Mouse (Mus musculus) ovary, postnatal 14 days (tissue): Measurements from ENCODE around the gene Amph.
A peak's percentile ranks its signal among the peaks of the same experiment; 100 is the strongest.

ENCODE experiments used
- DNase-seq: peaks from one replicate; pipeline ENCODE4 v3.0.0; 2022; ENCODE audit warnings: low spot score

Gene Amph

DNA sequence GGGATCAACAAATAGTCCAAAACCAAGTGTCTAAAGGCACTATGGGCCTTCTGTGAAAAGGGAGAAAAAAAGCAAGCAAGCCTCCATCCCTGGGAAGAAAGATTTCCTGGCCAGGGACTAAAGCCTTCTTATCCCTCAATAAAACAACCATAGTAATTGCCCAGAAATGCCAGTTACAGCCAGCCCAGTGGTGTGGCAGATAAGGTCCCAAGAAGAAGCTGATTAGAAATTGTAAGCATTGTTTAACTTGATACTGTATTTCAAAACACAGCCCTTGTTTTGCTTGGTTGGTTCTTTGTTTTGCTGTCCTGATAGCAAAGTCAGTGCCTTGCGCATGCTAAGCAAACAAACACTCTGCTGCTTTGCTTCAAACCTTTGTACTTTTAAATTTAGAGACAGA, 191.8 kb downstream of the Amph start:
- no peak for DNase-seq

DNA sequence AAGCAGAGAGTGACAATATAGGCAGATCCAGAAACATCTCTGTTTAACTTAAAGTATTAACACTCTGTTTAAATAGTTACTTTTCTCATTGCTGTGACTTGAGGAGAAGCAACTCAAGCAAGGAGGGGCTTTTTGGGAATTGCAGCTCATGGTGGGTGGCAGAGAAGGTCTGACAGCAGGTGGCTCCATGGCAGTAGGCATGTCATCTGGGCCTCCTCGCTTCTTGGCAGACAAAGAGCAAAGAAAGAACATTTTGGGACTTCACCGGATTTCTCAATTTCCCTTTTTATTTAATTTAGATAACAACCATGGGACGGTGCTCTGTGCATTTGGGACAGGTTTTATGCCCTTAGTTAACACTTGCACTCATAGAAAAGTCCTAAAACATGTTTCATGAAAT, 195.8 kb downstream of the Amph start:
- DNase-seq = no peak

DNA sequence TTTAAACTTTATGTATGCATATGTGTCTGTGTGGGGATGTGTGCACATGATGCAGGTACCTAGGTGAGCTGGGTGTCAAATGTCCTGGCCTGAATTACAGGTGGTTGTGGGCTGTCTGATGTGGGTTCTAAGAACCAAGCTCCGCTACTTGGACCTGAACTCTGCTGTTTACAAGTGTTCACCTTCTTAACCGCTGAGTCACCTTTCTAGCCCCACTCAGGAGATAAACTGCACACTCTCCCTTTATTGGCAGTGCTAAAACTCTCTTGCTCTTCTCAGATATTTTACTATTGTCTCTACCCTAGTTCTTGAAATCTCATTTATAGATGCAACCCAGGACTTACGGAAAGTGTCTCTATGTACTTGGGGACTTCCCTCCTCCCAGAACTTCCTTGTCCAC, 199.5 kb downstream of the Amph start:
- no peak for DNase-seq

DNA sequence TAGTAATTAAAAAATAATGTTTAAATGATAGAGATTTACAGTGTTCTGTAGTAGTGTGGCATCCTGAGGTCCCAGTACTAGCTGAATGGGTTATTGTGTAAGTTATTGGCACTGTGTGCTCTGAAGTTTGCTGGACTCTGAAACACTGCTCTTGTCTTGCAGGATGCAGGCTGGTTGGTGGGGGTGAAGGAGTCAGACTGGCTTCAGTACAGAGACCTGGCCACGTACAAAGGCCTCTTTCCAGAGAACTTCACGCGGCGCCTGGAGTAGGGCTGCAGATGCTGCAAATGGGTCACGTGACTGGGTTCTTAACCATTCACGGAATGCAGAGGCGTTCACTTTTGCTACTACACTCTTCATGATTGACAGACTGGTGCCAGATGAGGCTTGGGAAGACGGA, 201.6 kb downstream of the Amph start:
- no peak for DNase-seq

DNA sequence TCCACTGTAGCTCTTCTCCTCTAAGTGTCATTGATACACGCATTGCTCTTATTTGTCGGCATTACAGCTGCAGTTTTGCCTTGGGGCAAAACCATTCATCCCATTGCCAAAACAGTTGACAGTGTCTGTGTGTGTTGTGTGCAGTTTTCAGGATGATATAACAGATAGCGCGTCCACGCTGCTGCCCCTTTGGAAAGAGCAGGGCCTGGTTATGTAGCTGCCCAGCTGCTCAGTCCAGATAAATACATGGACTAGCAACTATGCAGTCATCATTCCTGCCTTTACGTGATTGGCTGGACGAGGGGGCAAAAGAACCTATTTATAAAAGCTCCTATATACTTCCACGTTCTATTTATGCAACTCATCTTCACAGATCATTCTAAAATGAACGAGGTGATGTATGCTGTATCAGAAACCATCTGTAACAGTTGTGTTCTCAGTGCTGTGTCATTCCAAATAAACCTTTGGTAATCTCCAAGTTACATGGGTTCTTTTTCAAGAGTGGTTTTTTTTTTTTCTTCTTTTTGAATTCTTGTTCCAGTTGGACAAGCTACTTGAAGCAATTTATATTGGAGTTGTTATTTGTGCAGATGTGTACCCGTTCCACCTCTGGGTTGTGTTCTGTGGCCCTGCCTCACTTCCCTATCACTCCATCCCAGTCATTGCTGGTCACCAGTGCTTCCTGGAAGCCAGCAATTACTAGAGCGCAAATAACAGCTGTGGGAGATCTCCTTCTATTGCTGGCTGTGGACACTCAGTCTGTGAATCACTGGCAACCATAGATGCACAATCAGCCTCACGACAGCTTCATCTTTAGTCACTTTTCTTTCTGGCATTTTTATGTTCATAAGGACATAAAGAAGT, 202.7 kb downstream of the Amph start:
- DNase-seq = no peak

DNA sequence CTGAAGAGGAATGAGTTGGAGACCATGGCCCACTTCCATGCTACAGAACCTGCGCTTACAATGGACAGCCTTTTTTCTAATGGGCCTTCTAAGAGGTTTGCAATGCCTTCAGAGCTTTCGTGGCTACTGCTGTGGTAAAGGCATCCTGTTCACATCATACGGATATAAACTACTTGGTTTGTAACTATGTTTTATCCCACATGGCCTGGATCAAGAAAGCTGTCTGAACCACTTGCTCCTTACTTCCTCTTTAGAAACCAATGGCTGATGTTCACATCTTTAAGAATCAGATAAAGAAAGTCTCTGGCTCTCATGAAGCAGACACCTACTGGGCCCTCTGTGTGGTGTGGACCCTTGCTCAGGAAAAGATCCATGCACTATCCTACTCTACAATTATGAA, 204.1 kb downstream of the Amph start:
- no peak for DNase-seq

DNA sequence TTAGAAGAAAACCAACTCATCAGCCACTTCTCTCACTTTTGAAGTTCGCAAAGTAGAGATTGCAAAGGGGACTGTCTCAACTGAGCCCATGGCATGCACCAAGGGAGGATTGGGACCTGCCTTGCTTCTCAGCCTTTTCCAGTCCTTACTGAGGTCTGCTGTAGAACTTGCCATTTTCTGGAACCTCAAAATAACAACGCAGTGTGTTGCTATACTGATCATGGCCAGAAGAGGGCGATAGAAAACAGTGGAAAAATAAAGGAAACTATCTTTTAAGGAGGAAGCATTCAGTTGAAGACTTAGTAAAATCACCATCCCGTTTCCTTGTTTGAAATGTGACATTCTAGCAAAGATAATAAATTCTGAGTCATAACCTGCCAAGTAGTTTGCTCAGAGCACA, 210.5 kb downstream of the Amph start:
- peak; percentile 51 for DNase-seq

DNA sequence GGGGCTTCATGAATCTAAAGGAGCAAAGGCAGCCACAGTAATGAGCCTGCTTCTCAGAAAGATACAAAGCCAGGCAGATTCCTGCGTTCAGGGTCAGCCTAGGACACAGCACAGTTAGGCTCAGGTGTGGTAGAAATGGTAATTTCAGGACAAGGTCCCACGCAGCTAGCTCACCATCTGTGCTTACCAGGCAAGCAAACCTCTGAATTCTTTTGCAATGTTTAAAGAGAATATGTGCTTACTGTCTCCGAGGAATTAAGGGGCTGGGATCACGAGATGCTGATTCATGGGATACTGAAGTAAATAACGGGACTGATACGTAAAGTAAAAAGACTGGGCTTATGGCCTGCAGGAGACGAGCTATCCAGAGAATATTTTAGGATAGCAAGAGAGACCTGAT, 212.6 kb downstream of the Amph start:
- DNase-seq = no peak

DNA sequence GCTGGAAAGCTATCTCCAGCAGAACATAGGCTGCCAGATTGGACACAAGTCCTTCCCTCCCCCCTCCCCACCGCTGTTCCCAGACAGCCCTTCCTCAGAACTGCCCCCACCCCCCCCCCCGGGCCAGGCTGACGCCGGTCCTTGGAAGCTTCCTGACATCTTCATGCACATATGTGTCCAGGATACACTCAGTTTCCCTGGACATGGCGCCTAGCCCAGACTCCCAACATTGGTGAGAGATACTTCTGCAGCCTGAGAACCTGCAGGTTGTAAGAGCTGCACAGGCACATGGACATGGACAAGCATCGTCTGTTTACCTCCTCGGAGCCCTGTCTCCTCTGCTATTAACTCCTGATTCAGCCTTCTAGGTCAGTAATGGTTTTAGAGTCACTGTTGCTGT, 213.1 kb downstream of the Amph start:
- DNase-seq = no peak

DNA sequence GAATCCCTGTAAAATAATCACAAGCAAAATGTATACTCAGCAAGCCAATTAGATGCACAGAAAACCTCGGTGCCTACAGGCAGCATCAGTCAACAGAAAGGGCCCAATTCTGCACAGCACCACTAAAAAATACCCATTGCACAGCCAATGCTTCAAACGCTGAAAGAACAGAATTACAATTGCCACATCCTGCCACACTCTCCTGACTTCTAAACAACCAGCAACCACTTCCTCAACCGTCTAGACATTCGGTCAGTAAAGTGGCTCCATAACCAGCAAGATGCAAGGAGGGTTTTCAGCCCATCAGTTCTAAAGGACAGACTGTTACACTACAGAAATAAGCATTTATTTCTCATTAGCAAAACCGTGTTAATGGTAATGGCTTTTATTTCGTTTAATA, 214.1 kb downstream of the Amph start:
- no peak for DNase-seq

DNA sequence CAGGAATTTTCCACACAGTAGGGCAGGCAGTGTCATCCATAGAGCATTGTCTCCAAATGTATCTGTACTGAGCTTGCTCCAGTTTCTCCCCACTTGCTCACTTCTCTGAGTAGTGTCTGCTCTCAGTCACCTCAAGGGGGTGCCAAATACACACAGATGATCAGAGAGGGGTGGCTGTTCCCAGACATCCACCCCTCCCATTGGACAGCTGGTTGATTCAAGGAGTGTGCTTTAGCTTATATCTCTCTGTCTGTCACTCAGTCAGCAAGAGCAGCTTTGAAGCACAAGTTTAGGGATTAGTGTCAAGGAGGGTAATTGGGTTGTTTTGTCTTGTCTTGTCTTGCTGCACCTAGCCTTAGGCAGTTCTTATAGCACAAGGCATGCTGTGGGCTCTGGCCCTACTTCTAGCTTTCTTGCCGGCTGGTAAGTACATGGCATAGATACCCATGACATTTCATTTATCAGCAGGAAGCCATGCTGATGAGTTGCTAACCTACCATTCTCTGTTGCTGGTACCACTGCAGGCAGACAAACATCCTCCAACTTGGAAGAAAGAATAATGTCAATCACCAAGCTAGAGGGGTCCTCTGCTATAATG, 229.8 kb downstream of the Amph start:
- DNase-seq = peak; percentile 18

DNA sequence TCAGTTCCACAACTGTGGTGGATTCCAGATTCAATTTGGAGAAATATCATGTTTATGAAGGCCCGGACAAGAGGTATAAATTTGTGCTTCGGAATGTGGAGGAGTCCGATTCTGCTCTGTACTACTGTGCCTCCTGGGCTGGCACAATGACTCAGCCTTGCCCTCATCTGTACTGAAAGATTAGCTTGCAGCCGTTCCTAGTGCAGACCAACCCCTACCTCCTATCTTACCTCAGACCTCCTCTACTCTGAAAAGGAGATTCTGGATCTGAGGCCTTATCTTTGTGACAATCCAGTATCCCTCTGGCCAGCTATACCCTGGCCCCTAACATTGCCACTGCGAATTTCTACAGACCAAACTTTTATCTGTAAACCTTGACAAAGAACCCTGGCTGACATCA, 230.3 kb downstream of the Amph start:
- no peak for DNase-seq

DNA sequence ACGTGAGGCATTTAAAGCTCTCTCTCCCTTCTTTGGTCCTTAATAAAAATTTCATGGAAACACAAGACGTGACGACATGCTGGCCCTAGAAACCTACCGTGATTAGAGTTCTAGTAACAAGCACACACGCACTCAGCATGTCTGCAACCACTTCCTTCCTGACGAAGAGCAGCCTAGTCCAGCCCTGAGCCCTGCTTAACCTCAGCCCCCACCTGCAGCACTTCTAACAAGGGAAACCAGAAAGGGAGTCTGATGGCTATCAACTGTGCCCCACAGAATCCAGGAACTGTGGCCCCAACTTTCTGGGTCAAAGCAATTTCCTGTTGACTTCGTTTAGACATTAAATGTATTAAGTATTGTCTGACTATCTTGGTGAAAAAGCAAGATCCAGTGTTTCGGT, 234.3 kb downstream of the Amph start:
- DNase-seq = no peak

DNA sequence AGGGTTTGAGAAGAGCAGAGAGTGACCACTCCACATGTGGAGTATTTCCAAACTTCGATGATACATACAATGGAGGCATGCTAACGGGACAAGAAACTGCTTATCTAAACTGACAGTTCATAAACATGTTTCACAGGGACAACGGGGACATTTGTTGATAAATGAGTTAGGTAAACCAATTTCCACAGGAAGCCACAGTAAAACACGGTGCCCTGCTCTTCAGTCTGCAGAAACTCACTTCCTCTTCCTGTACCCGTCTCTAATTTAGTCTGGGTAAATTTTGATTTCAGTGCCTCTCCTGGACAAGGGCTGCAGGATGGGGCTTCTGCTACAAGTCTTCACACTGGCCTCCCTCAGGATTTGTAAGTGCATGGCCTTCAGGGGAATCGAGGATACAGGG, 242.0 kb downstream of the Amph start:
- no peak for DNase-seq

DNA sequence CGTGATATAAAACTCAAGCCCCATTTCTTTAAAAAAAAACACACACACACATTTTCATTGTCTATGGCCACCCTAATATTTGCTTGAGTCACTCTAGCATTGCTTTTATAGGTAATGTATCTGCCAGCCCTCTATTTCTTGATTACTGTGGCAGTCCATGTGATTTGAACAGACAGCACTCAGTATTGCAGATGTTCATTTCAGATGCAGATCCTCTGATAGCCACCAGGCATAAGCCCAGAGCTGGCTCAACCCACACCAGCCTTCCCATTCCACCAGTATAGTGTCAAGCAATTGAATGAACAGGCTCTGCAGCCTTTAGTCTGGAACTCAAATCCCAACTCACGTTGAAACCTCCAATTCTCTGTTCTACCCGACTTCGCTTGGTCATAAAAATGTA, 246.8 kb downstream of the Amph start:
- DNase-seq = no peak

DNA sequence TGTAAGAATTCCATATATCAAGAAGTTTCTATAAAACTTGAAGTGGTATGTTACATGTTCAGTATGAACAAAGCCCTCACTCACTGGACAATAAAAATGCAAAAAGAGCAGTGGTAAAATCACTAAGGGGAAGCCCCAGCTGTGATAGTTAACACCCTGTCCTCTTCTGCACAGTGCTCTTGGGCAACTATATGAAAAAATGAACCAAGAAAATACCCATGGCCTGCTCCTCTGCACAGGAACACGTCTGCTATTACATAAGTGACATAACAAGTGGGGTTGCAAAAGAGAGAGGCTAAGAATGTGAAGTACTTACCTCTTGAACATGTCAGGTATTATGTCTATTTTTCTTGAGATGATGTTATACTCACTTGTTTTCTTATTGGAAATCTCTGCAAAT, 247.5 kb downstream of the Amph start:
- no peak for DNase-seq
